Mouse (Mus musculus): Measurements from ENCODE around the gene Serpinf1. TPM values are rescaled to one million over a fixed set of nuclear protein-coding genes. Genes with fewer than 3 reads are reported as not detected.
"Not testable (repeated sequence)": the region's sequence is repeated elsewhere in the genome, so short reads cannot be mapped to it uniquely, and the experiment has no call there.

Serpinf1 gene
- polyA plus RNA-seq, 1 experiment from 2014 or later, result 70.2 TPM

- H3K27me3 ChIP-seq (ENCODE audit: low read depth, poor library complexity, severe bottlenecking), result no peaks in the 10 kb centered on the region
- H3K4me1 ChIP-seq, result peaks cover 4% of the 10 kb centered on the region; the same call in 1 of the 2 replicates
- no peak for DNase-seq (ENCODE audit: low spot score)
- H3K27ac ChIP-seq (replicated peaks), result no peak overlapping the region
- H3K4me3 ChIP-seq, result no peak overlapping the region
- whole genome bisulfite sequencing, result 83% methylated on average over 17 of the region's 17 CpGs
- 0 out of 2 replicates have a peak, but pooled peaks cover 4% of the 10 kb centered on the region for H3K36me3 ChIP-seq
- no peaks in the 10 kb centered on the region for H3K9me3 ChIP-seq (replicated peaks)
Measured at GRCm38 (mm10) chr11:75409679-75410575, 12.6 kb downstream of the Serpinf1 start.

GRCm38 (mm10) chr11:75406865-75407264 is 15.6 kb downstream of the Serpinf1 start:
- DNase-seq (ENCODE audit: low spot score), result peak; percentile 48

GRCm38 (mm10) chr11:75406104-75406503 is 16.4 kb downstream of the Serpinf1 start:
- Histone ChIP-seq H3K9me3 (replicated peaks) (no peaks in the 10 kb centered on the region), H3K36me3 (0 out of 2 replicates have a peak, but pooled peaks cover 4% of the 10 kb centered on the region), H3K27ac (replicated peaks) (no peak overlapping the region), H3K4me3 (no peak overlapping the region), H3K4me1 (peaks cover 4% of the 10 kb centered on the region), H3K27me3 (ENCODE audit: low read depth, poor library complexity, severe bottlenecking) (no peaks in the 10 kb centered on the region)
- no peak for DNase-seq (ENCODE audit: low spot score)
- 61% methylated on average over 4 of the region's 4 CpGs for WGBS

More at GRCm38 (mm10) chr11:75406865-75407264, 15.6 kb downstream of the Serpinf1 start:
- WGBS, result 35% methylated on average over 3 of the region's 3 CpGs
- Histone ChIP-seq H3K4me3 (no peak overlapping the region), H3K36me3 (0 out of 2 replicates have a peak, but pooled peaks cover 4% of the 10 kb centered on the region), H3K27me3 (ENCODE audit: low read depth, poor library complexity, severe bottlenecking) (no peaks in the 10 kb centered on the region), H3K9me3 (replicated peaks) (no peaks in the 10 kb centered on the region), H3K27ac (replicated peaks) (no peak overlapping the region), H3K4me1 (peaks cover 7% of the 10 kb centered on the region)

- no peak overlapping the region for H3K27ac ChIP-seq (replicated peaks)
- no peak for DNase-seq (ENCODE audit: low spot score)
- 89% methylated on average over 6 of the region's 6 CpGs for WGBS
Measured at GRCm38 (mm10) chr11:75404801-75405200, 17.7 kb downstream of the Serpinf1 start.

GRCm38 (mm10) chr11:75403301-75404052 is 19.0 kb downstream of the Serpinf1 start:
- no peaks in the 10 kb centered on the region for H3K27me3 ChIP-seq (ENCODE audit: low read depth, poor library complexity, severe bottlenecking)
- H3K36me3 ChIP-seq, result 0 out of 2 replicates have a peak, but pooled peaks cover 9% of the 10 kb centered on the region
- no peaks in the 10 kb centered on the region for H3K9me3 ChIP-seq (replicated peaks)
- DNase-seq (ENCODE audit: low spot score), result no peak
- 77% methylated on average over 6 of the region's 6 CpGs for WGBS
- 0 out of 2 replicates have a peak overlapping the region, but pooled peaks have one; percentile 13 for H3K27ac ChIP-seq (replicated peaks)
- H3K4me1 ChIP-seq, result peaks cover 3% of the 10 kb centered on the region; the same call in 1 of the 2 replicates
- H3K4me3 ChIP-seq, result no peak overlapping the region

More at GRCm38 (mm10) chr11:75404801-75405200, 17.7 kb downstream of the Serpinf1 start:
- Histone ChIP-seq H3K9me3 (replicated peaks) (no peaks in the 10 kb centered on the region), H3K4me1 (peaks cover 3% of the 10 kb centered on the region; the same call in 1 of the 2 replicates), H3K4me3 (no peak overlapping the region), H3K27me3 (ENCODE audit: low read depth, poor library complexity, severe bottlenecking) (no peaks in the 10 kb centered on the region), H3K36me3 (0 out of 2 replicates have a peak, but pooled peaks cover 5% of the 10 kb centered on the region)

- no peak overlapping the region for H3K4me3 ChIP-seq
- H3K27ac ChIP-seq (replicated peaks), result no peak overlapping the region; the same call in 1 of the 2 replicates
- H3K27me3 ChIP-seq (ENCODE audit: low read depth, poor library complexity, severe bottlenecking), result no peaks in the 10 kb centered on the region
- H3K36me3 ChIP-seq, result 0 out of 2 replicates have a peak, but pooled peaks cover 9% of the 10 kb centered on the region
- H3K9me3 ChIP-seq (replicated peaks), result no peaks in the 10 kb centered on the region
- WGBS, result 76% methylated on average over 5 of the region's 5 CpGs
- DNase-seq (ENCODE audit: low spot score), result peak; percentile 38
- H3K4me1 ChIP-seq, result peaks cover 3% of the 10 kb centered on the region; the same call in 1 of the 2 replicates
Measured at GRCm38 (mm10) chr11:75402271-75402690, 20.2 kb downstream of the Serpinf1 start.

GRCm38 (mm10) chr11:75400099-75400498 is 22.4 kb downstream of the Serpinf1 start:
- 0 out of 2 replicates have a peak, but pooled peaks cover 5% of the 10 kb centered on the region for H3K36me3 ChIP-seq
- DNase-seq (ENCODE audit: low spot score), result no peak
- 70% methylated on average over 9 of the region's 9 CpGs for WGBS
- H3K27ac ChIP-seq (replicated peaks), result no peak overlapping the region
- H3K4me1 ChIP-seq, result peaks cover 3% of the 10 kb centered on the region; the same call in 1 of the 2 replicates
- H3K27me3 ChIP-seq (ENCODE audit: low read depth, poor library complexity, severe bottlenecking), result no peaks in the 10 kb centered on the region
- no peaks in the 10 kb centered on the region for H3K9me3 ChIP-seq (replicated peaks)
- H3K4me3 ChIP-seq, result no peak overlapping the region

- peaks cover 3% of the 10 kb centered on the region; the same call in 1 of the 2 replicates for H3K4me1 ChIP-seq
- no peak overlapping the region for H3K4me3 ChIP-seq
- H3K27ac ChIP-seq (replicated peaks), result no peak overlapping the region
- no peaks in the 10 kb centered on the region for H3K9me3 ChIP-seq (replicated peaks)
- DNase-seq (ENCODE audit: low spot score), result no peak
- 90% methylated on average over 11 of the region's 11 CpGs for WGBS
- H3K36me3 ChIP-seq, result peaks cover 10% of the 10 kb centered on the region; the same call in 1 of the 2 replicates
- no peaks in the 10 kb centered on the region for H3K27me3 ChIP-seq (ENCODE audit: low read depth, poor library complexity, severe bottlenecking)
Measured at GRCm38 (mm10) chr11:75399411-75399841, 23.1 kb downstream of the Serpinf1 start.

GRCm38 (mm10) chr11:75397452-75397851 is 25.0 kb downstream of the Serpinf1 start:
- Histone ChIP-seq H3K4me1 (peaks cover 2% of the 10 kb centered on the region; the same call in 1 of the 2 replicates), H3K27me3 (ENCODE audit: low read depth, poor library complexity, severe bottlenecking) (no peaks in the 10 kb centered on the region), H3K27ac (replicated peaks) (no peak overlapping the region), H3K36me3 (peaks cover 10% of the 10 kb centered on the region; the same call in 1 of the 2 replicates), H3K4me3 (no peak overlapping the region), H3K9me3 (replicated peaks) (no peaks in the 10 kb centered on the region)
- no peak for DNase-seq (ENCODE audit: low spot score)
- WGBS, result 91% methylated on average over 7 of the region's 7 CpGs

- H3K9me3 ChIP-seq (replicated peaks), result no peaks in the 10 kb centered on the region
- H3K27ac ChIP-seq (replicated peaks), result no peak overlapping the region
- no peaks in the 10 kb centered on the region for H3K4me1 ChIP-seq
- no peak overlapping the region for H3K4me3 ChIP-seq
- H3K36me3 ChIP-seq, result peaks cover 10% of the 10 kb centered on the region; the same call in 1 of the 2 replicates
- DNase-seq (ENCODE audit: low spot score), result no peak
- H3K27me3 ChIP-seq (ENCODE audit: low read depth, poor library complexity, severe bottlenecking), result no peaks in the 10 kb centered on the region
- WGBS, result 88% methylated on average over 1 of the region's 1 CpGs
Measured at GRCm38 (mm10) chr11:75395611-75396010, 26.9 kb downstream of the Serpinf1 start.

- 68% methylated on average over 3 of the region's 3 CpGs for WGBS
Measured at GRCm38 (mm10) chr11:75383529-75383928, 39.0 kb downstream of the Serpinf1 start.

GRCm38 (mm10) chr11:75378786-75379185 is 43.7 kb downstream of the Serpinf1 start:
- H3K4me3 ChIP-seq; H3K36me3 ChIP-seq; H3K27me3 ChIP-seq (ENCODE audit: low read depth, poor library complexity, severe bottlenecking); H3K9me3 ChIP-seq (replicated peaks); H3K4me1 ChIP-seq; DNase-seq (ENCODE audit: low spot score); H3K27ac ChIP-seq (replicated peaks): not testable (repeated sequence)
- 95% methylated on average over 2 of the region's 2 CpGs for WGBS

More at GRCm38 (mm10) chr11:75383529-75383928, 39.0 kb downstream of the Serpinf1 start:
- H3K4me1 ChIP-seq; H3K9me3 ChIP-seq (replicated peaks); DNase-seq (ENCODE audit: low spot score); H3K36me3 ChIP-seq; H3K4me3 ChIP-seq; H3K27me3 ChIP-seq (ENCODE audit: low read depth, poor library complexity, severe bottlenecking); H3K27ac ChIP-seq (replicated peaks): not testable (repeated sequence)
